Mouse (Mus musculus): ENCODE results near the gene Adamts6. TPM values are rescaled to one million over a fixed set of nuclear protein-coding genes. Genes with fewer than 3 reads are reported as not detected.

Gene Adamts6
- 1.2 and 1.4 TPM in 2 replicates for polyA plus RNA-seq (2015; fragmentation: Nextera tagmentation; extraction: Ambion mirVana)

DNA sequence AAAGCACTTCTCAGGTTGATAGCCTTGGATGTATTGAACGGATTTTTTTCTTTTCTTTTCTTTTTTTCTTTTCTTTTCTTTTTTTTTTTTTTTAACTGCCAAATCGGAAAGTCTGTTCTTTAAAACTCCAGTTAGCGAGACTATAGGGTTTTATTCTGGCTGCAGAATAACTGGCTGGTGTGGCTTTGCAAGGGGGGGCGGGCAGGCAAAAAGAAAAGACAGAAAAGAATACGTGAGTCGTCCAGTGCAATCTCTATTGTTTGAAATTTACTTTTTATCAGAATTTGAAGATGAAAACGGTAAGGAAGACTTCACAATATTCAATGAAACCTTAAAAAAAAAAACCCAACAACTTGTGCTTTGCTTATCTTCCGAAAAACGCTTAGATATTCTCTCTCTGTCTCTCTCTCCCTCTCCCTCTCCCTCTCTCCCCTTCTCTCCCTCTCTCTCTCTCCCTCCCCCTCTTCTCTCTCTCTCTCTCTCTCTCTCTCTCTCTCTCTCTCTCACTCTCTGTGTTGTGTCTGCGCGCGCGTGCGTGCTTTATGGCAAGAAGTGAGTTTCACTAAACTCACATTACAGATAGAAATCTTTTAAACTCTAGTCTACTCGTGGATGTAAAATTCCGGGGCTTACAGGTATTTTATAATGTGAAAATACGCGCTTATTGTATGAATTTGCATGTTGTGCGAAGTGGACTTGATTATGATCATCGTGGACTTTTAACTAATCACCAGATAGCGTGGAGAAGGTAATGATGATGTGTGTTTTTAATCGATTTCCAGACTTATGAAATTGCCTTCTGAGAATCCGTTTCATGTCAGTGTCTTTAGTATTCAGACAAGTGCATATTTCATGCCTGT lies at the start of gene Adamts6:
Gene Adamts6, plus strand, starts transcription at position 470 of the 860 bp plus-strand sequence.
- Histone ChIP-seq H3K27ac (ENCODE audit: low read length) (peak within 1 kb of the TSS; percentile 74), H3K9me3 (ENCODE audit: control insufficient read depth, low read length) (no peaks in the 10 kb centered on the region), H3K4me2 (ENCODE audit: low read depth, low read length) (peak within 1 kb of the TSS; percentile 64), H3K4me1 (ENCODE audit: control insufficient read depth, insufficient read depth, low read length) (0 out of 2 replicates have a peak, but pooled peaks cover 2% of the 10 kb centered on the region), H3K36me3 (ENCODE audit: control insufficient read depth, insufficient read depth, low read length) (no peaks in the 10 kb centered on the region), H3K27me3 (replicated peaks; ENCODE audit: control insufficient read depth, insufficient read depth, low read length) (no peaks in the 10 kb centered on the region), H3K9ac (ENCODE audit: low read depth, low read length) (peak within 1 kb of the TSS; percentile 44), H3K4me3 (ENCODE audit: low read length) (peak within 1 kb of the TSS; percentile 48)
- no peak for ATAC-seq
- 1% methylated on average over 23 of the region's 23 CpGs for WGBS

DNA sequence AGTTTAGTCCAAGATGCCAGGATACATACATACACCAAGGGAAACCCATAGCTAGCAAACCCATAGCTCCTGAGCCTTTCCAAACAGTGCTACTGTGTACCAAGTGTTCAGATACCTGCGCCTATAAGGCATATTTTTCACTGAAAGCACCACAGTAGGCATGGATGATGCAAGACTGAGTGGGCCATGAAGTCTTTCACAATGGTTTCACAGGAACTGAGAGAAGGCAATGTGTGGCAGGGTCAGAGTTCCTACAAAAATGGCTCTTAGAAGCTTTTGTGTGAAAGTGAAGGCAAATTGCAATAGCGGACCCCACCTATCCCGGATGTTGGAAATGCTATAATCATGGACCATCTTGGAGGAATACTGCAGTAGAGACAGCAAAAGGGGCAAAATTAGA lies 28.6 kb upstream of the Adamts6 start:
- Histone ChIP-seq H3K4me1 (ENCODE audit: control insufficient read depth, insufficient read depth, low read length) (no peaks in the 10 kb centered on the region), H3K4me3 (ENCODE audit: low read length) (no peak overlapping the region), H3K4me2 (ENCODE audit: low read depth, low read length) (no peak overlapping the region), H3K9ac (ENCODE audit: low read depth, low read length) (no peak overlapping the region), H3K9me3 (ENCODE audit: control insufficient read depth, low read length) (no peaks in the 10 kb centered on the region), H3K36me3 (ENCODE audit: control insufficient read depth, insufficient read depth, low read length) (no peaks in the 10 kb centered on the region), H3K27ac (ENCODE audit: low read length) (no peak overlapping the region), H3K27me3 (replicated peaks; ENCODE audit: control insufficient read depth, insufficient read depth, low read length) (no peaks in the 10 kb centered on the region)
- no peak for ATAC-seq
- WGBS, result 95% methylated on average over 3 of the region's 3 CpGs

DNA sequence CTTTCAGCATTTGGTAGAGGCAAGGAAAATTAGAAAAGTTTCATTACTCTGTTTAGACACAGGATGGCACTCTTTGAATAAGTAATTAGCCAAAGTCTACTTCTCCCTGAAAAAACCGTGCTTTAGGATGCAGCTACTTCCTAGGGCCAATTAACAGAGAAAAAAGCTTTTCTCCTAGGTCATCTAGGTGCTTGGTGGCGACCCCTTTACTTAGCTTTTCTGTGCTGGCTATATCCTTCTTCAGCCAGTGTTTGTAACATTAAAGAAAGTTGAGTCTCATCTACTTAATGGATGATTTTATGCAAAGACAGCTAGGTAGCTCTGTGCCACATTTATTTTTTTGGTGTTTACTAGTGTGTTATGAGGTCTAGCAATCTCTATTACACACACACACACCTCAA lies 2.6 kb upstream of the Adamts6 start:
- H3K27ac ChIP-seq (ENCODE audit: low read length), result no peak overlapping the region
- H3K4me1 ChIP-seq (ENCODE audit: control insufficient read depth, insufficient read depth, low read length), result 0 out of 2 replicates have a peak, but pooled peaks cover 2% of the 10 kb centered on the region
- H3K27me3 ChIP-seq (replicated peaks; ENCODE audit: control insufficient read depth, insufficient read depth, low read length), result no peaks in the 10 kb centered on the region
- H3K4me3 ChIP-seq (ENCODE audit: low read length), result no peak overlapping the region
- H3K36me3 ChIP-seq (ENCODE audit: control insufficient read depth, insufficient read depth, low read length), result no peaks in the 10 kb centered on the region
- no peak overlapping the region for H3K4me2 ChIP-seq (ENCODE audit: low read depth, low read length)
- 6% methylated on average over 2 of the region's 2 CpGs for WGBS
- no peak for ATAC-seq
- no peak overlapping the region for H3K9ac ChIP-seq (ENCODE audit: low read depth, low read length)
- no peaks in the 10 kb centered on the region for H3K9me3 ChIP-seq (ENCODE audit: control insufficient read depth, low read length)

DNA sequence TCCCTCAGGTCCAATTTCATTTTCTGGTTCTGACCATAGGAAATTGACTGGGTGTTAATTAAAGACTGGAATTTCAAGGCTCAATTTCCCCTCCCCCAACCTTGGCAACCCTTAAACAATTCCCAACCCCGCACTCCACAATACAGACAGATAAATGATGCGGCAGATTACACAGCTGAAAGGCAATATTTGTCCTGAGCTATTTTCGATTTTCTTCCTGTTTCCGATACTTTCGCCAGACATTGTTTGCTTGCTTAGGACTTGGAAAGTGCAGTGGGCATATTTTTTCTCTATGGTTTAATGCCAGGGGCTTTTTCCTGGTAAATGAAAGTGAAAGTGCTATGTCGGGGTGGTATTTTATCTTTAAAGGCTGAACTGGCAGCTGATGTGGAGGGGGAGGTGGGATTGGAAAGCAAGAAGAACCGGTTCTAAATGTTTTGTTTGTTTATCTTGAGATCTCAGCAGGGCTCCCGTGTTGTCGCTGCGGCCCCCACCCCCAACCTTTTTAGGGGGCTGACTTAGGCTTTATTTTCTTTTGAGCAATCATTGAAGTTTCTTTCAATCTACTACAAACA lies 1.8 kb upstream of the Adamts6 start:
- peak; percentile 5; the same call in 1 of the 2 replicates for ATAC-seq
- Histone ChIP-seq H3K27ac (ENCODE audit: low read length) (peak overlapping the region; percentile 65), H3K9ac (ENCODE audit: low read depth, low read length) (peak overlapping the region; percentile 65), H3K36me3 (ENCODE audit: control insufficient read depth, insufficient read depth, low read length) (no peaks in the 10 kb centered on the region), H3K4me3 (ENCODE audit: low read length) (peak overlapping the region; percentile 53), H3K4me2 (ENCODE audit: low read depth, low read length) (peak overlapping the region; percentile 64), H3K9me3 (ENCODE audit: control insufficient read depth, low read length) (no peaks in the 10 kb centered on the region), H3K4me1 (ENCODE audit: control insufficient read depth, insufficient read depth, low read length) (0 out of 2 replicates have a peak, but pooled peaks cover 2% of the 10 kb centered on the region), H3K27me3 (replicated peaks; ENCODE audit: control insufficient read depth, insufficient read depth, low read length) (no peaks in the 10 kb centered on the region)
- WGBS, result 2% methylated on average over 10 of the region's 10 CpGs

DNA sequence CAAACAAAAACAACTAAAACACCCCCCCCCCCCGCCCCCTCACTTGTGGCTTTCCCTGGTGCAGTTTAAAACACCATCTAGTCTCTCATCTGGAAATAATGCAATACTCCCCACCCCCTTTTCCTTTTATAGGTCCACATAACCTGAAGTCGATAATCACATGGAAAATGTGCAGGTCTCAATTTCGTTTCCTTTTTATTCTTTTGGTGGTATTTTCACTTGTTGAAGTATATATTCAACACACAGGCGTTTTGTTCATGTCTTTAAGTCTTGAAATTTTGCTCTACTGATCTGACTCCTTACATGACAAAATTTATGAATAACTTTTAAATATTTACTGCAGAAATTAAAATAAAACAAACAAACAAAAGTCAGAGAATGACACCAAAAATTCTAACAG lies 1.3 kb upstream of the Adamts6 start:
- Histone ChIP-seq H3K27me3 (replicated peaks; ENCODE audit: control insufficient read depth, insufficient read depth, low read length) (no peaks in the 10 kb centered on the region), H3K36me3 (ENCODE audit: control insufficient read depth, insufficient read depth, low read length) (no peaks in the 10 kb centered on the region), H3K9me3 (ENCODE audit: control insufficient read depth, low read length) (no peaks in the 10 kb centered on the region), H3K27ac (ENCODE audit: low read length) (peak overlapping the region; percentile 65; the same call in 1 of the 2 replicates), H3K4me3 (ENCODE audit: low read length) (peak overlapping the region; percentile 53), H3K4me2 (ENCODE audit: low read depth, low read length) (peak overlapping the region; percentile 64), H3K9ac (ENCODE audit: low read depth, low read length) (no peak overlapping the region; the same call in 1 of the 2 replicates), H3K4me1 (ENCODE audit: control insufficient read depth, insufficient read depth, low read length) (0 out of 2 replicates have a peak, but pooled peaks cover 2% of the 10 kb centered on the region)
- ATAC-seq, result no peak
- WGBS, result under 1% methylated on average over 4 of the region's 4 CpGs

DNA sequence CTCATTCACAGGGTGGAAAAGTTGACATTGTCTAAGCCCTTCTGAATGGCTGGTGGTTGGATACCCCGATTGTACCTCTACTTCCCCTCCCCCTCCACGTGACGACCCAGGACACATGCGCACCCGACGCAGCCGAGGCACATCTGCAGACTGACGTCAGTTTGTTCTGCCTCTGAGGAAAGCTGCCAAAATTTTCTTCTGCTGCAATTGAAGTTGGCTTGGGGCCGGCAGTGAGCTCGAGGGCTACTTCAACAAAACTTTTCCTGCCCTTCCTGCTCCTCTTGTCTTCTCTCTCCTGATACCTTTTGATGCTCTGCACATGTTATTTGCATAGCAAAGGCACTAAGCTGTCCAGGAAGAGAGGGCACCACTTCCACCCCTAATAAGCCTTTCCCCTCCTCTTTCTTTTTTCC lies 732 bp upstream of the Adamts6 start:
- Histone ChIP-seq H3K36me3 (ENCODE audit: control insufficient read depth, insufficient read depth, low read length) (no peaks in the 10 kb centered on the region), H3K4me1 (ENCODE audit: control insufficient read depth, insufficient read depth, low read length) (0 out of 2 replicates have a peak, but pooled peaks cover 2% of the 10 kb centered on the region), H3K27me3 (replicated peaks; ENCODE audit: control insufficient read depth, insufficient read depth, low read length) (no peaks in the 10 kb centered on the region), H3K9ac (ENCODE audit: low read depth, low read length) (peak overlapping the region; percentile 20; the same call in 1 of the 2 replicates), H3K4me2 (ENCODE audit: low read depth, low read length) (peak overlapping the region; percentile 64), H3K4me3 (ENCODE audit: low read length) (peak overlapping the region; percentile 48), H3K27ac (ENCODE audit: low read length) (peak overlapping the region; percentile 65), H3K9me3 (ENCODE audit: control insufficient read depth, low read length) (no peaks in the 10 kb centered on the region)
- peak; percentile 91 for ATAC-seq
- 0% methylated on average over 10 of the region's 10 CpGs for WGBS

DNA sequence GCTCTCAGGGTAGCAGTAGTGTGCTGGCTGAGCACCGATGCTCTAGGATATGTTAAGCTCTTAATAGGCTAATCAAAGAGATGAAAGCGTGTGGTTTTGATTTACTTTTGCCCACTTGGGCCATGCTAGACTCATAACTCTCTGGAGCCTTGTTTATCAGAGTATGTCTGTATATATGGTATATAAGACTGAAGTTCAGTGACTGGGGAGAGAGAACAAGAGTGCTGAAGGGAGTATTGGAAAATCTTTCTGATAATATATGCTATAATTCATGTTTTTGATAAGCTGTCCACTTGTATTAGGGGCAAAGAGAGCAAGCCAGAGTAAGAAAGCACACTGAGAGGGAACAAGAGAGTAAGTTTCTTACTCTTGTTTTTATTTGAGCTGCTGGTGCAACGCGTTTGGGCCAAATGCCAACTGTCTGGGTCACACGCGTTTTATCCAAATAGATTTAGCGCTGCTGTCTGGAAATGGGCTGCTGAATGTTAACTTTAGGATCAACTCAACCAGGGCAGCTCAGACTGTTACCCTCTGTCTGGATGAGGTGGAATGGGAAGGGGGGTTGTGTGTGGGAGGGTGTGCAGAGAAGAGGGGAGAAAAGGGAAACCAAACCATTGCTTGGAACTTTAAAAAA lies 708 bp downstream of the Adamts6 start:
- H3K27me3 ChIP-seq (replicated peaks; ENCODE audit: control insufficient read depth, insufficient read depth, low read length), result no peaks in the 10 kb centered on the region
- H3K4me3 ChIP-seq (ENCODE audit: low read length), result peak overlapping the region; percentile 48
- ATAC-seq, result peak; percentile 60
- H3K36me3 ChIP-seq (ENCODE audit: control insufficient read depth, insufficient read depth, low read length), result no peaks in the 10 kb centered on the region
- 0 out of 2 replicates have a peak, but pooled peaks cover 2% of the 10 kb centered on the region for H3K4me1 ChIP-seq (ENCODE audit: control insufficient read depth, insufficient read depth, low read length)
- 1% methylated on average over 7 of the region's 7 CpGs for WGBS
- H3K9ac ChIP-seq (ENCODE audit: low read depth, low read length), result peak overlapping the region; percentile 44; the same call in 1 of the 2 replicates
- no peaks in the 10 kb centered on the region for H3K9me3 ChIP-seq (ENCODE audit: control insufficient read depth, low read length)
- H3K4me2 ChIP-seq (ENCODE audit: low read depth, low read length), result peak overlapping the region; percentile 64
- peak overlapping the region; percentile 74 for H3K27ac ChIP-seq (ENCODE audit: low read length)

DNA sequence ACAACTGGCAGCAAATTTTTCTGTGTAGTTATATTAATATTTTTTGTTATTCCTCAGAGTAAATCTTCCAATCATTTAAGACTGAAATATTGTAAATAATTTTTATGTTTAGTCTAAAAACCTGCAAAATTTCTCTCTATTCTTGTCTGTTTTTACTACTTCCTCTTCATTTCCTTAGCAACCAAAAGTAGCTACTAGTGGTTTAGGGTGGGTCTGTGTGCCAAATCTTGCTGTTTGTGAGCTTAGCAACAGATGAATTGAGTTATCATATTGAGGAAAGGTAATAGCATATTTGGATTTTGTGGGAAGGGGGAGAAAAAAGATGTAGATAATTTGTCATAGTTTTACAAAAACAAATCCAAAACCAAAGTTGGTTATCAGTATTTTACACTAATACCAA lies 1.5 kb downstream of the Adamts6 start:
- 0 out of 2 replicates have a peak, but pooled peaks cover 2% of the 10 kb centered on the region for H3K4me1 ChIP-seq (ENCODE audit: control insufficient read depth, insufficient read depth, low read length)
- H3K4me3 ChIP-seq (ENCODE audit: low read length), result no peak overlapping the region
- no peak overlapping the region for H3K9ac ChIP-seq (ENCODE audit: low read depth, low read length)
- no peak for ATAC-seq
- H3K27me3 ChIP-seq (replicated peaks; ENCODE audit: control insufficient read depth, insufficient read depth, low read length), result no peaks in the 10 kb centered on the region
- H3K36me3 ChIP-seq (ENCODE audit: control insufficient read depth, insufficient read depth, low read length), result no peaks in the 10 kb centered on the region
- H3K4me2 ChIP-seq (ENCODE audit: low read depth, low read length), result no peak overlapping the region
- H3K27ac ChIP-seq (ENCODE audit: low read length), result no peak overlapping the region
- H3K9me3 ChIP-seq (ENCODE audit: control insufficient read depth, low read length), result no peaks in the 10 kb centered on the region

DNA sequence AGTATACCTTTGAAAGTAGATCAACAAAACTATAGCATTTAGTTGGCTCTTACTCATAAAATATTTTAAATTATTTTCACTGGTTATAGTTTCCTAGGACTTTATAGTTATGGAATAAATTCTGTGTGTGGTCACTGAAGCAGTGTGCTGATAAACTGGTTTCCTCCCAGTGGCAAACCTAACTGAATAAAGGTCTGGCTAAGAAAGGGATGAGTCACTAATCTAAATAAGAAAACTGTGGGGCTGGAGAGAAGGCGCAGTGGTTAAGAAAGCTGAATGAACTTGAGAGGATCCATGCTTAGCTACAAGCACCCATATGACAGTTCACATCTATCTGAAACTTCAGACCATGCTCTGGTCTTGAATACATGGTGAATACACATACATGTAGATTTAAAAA lies 7.8 kb downstream of the Adamts6 start:
- no peak overlapping the region for H3K4me3 ChIP-seq (ENCODE audit: low read length)
- no peak overlapping the region for H3K27ac ChIP-seq (ENCODE audit: low read length)
- no peaks in the 10 kb centered on the region for H3K27me3 ChIP-seq (replicated peaks; ENCODE audit: control insufficient read depth, insufficient read depth, low read length)
- H3K4me2 ChIP-seq (ENCODE audit: low read depth, low read length), result no peak overlapping the region
- H3K9ac ChIP-seq (ENCODE audit: low read depth, low read length), result no peak overlapping the region
- no peaks in the 10 kb centered on the region for H3K4me1 ChIP-seq (ENCODE audit: control insufficient read depth, insufficient read depth, low read length)
- H3K36me3 ChIP-seq (ENCODE audit: control insufficient read depth, insufficient read depth, low read length), result no peaks in the 10 kb centered on the region
- WGBS, result 86% methylated on average over 1 of the region's 1 CpGs
- no peaks in the 10 kb centered on the region for H3K9me3 ChIP-seq (ENCODE audit: control insufficient read depth, low read length)
- ATAC-seq, result no peak
